Mouse (Mus musculus): ENCODE measurements at regions not wholly inside any gene's neighbourhood (a gene's known extent, or its start where the extent isn't known, plus 50 kb on each side); places are given as distances from the start of the nearest gene placed in this dataset.

- H3K27me3 ChIP-seq, result no peaks in the 10 kb centered on the region
- peak overlapping the region; percentile 80 for H3K27ac ChIP-seq
- 9% methylated on average over 7 of the region's 7 CpGs for WGBS
- no peak overlapping the region for H3K9ac ChIP-seq (replicated peaks)
- no peak for ATAC-seq (ENCODE audit: insufficient number of reproducible peaks, insufficient read depth, low FRiP score, low TSS enrichment, low read depth)
- H3K4me3 ChIP-seq (replicated peaks), result no peak overlapping the region
- H3K4me1 ChIP-seq (replicated peaks), result peaks cover 21% of the 10 kb centered on the region
- H3K4me2 ChIP-seq, result peak overlapping the region; percentile 43
- no peaks in the 10 kb centered on the region for H3K9me3 ChIP-seq
- H3K36me3 ChIP-seq, result no peaks in the 10 kb centered on the region
Measured at GRCm38 (mm10) chr6:120592705-120593104, 61.6 kb upstream of the Hdhd5 start.

GRCm38 (mm10) chr6:120592031-120592681 is 61.0 kb upstream of the Hdhd5 start:
- no peaks in the 10 kb centered on the region for H3K9me3 ChIP-seq
- H3K4me2 ChIP-seq, result peak overlapping the region; percentile 43
- no peaks in the 10 kb centered on the region for H3K36me3 ChIP-seq
- no peak overlapping the region; the same call in 1 of the 2 replicates for H3K9ac ChIP-seq (replicated peaks)
- H3K27ac ChIP-seq, result peak overlapping the region; percentile 80
- H3K4me1 ChIP-seq (replicated peaks), result peaks cover 21% of the 10 kb centered on the region
- no peak overlapping the region for H3K4me3 ChIP-seq (replicated peaks)
- no peaks in the 10 kb centered on the region for H3K27me3 ChIP-seq
- WGBS, result 2% methylated on average over 17 of the region's 17 CpGs
- peak; percentile 76; the same call in 1 of the 2 replicates for ATAC-seq (ENCODE audit: insufficient number of reproducible peaks, insufficient read depth, low FRiP score, low TSS enrichment, low read depth)

- Histone ChIP-seq H3K4me1 (replicated peaks) (peaks cover 29% of the 10 kb centered on the region), H3K4me2 (no peak overlapping the region), H3K27me3 (no peaks in the 10 kb centered on the region), H3K4me3 (replicated peaks) (no peak overlapping the region), H3K27ac (no peak overlapping the region), H3K9me3 (no peaks in the 10 kb centered on the region), H3K9ac (replicated peaks) (no peak overlapping the region), H3K36me3 (no peaks in the 10 kb centered on the region)
- ATAC-seq (ENCODE audit: insufficient number of reproducible peaks, insufficient read depth, low FRiP score, low TSS enrichment, low read depth), result no peak
- 71% methylated on average over 2 of the region's 2 CpGs for WGBS
Measured at GRCm38 (mm10) chr6:120590191-120590590, 59.1 kb upstream of the Hdhd5 start.

- peaks cover 31% of the 10 kb centered on the region for H3K4me1 ChIP-seq (replicated peaks)
- no peaks in the 10 kb centered on the region for H3K9me3 ChIP-seq
- no peaks in the 10 kb centered on the region for H3K27me3 ChIP-seq
- H3K36me3 ChIP-seq, result no peaks in the 10 kb centered on the region
- WGBS, result 82% methylated on average over 11 of the region's 11 CpGs
- no peak overlapping the region for H3K4me3 ChIP-seq (replicated peaks)
- no peak overlapping the region for H3K4me2 ChIP-seq
- no peak overlapping the region for H3K27ac ChIP-seq
- no peak overlapping the region for H3K9ac ChIP-seq (replicated peaks)
- ATAC-seq (ENCODE audit: insufficient number of reproducible peaks, insufficient read depth, low FRiP score, low TSS enrichment, low read depth), result no peak
Measured at GRCm38 (mm10) chr6:120588701-120589659, 57.9 kb upstream of the Hdhd5 start.

GRCm38 (mm10) chr6:120585941-120586280 is 54.8 kb upstream of the Hdhd5 start:
- H3K36me3 ChIP-seq, result no peaks in the 10 kb centered on the region
- no peaks in the 10 kb centered on the region for H3K9me3 ChIP-seq
- peaks cover 20% of the 10 kb centered on the region for H3K4me1 ChIP-seq (replicated peaks)
- ATAC-seq (ENCODE audit: insufficient number of reproducible peaks, insufficient read depth, low FRiP score, low TSS enrichment, low read depth), result no peak
- peak overlapping the region; percentile 69; the same call in 1 of the 2 replicates for H3K27ac ChIP-seq
- 53% methylated on average over 2 of the region's 2 CpGs for WGBS
- no peak overlapping the region for H3K9ac ChIP-seq (replicated peaks)
- no peak overlapping the region for H3K4me3 ChIP-seq (replicated peaks)
- H3K4me2 ChIP-seq, result no peak overlapping the region
- no peaks in the 10 kb centered on the region for H3K27me3 ChIP-seq

- H3K9me3 ChIP-seq, result no peaks in the 10 kb centered on the region
- no peaks in the 10 kb centered on the region for H3K27me3 ChIP-seq
- 30% methylated on average over 9 of the region's 9 CpGs for WGBS
- H3K36me3 ChIP-seq, result no peaks in the 10 kb centered on the region
- H3K4me1 ChIP-seq (replicated peaks), result peaks cover 23% of the 10 kb centered on the region
- no peak overlapping the region for H3K4me3 ChIP-seq (replicated peaks)
- peak overlapping the region; percentile 69; the same call in 1 of the 2 replicates for H3K27ac ChIP-seq
- H3K4me2 ChIP-seq, result no peak overlapping the region
- ATAC-seq (ENCODE audit: insufficient number of reproducible peaks, insufficient read depth, low FRiP score, low TSS enrichment, low read depth), result no peak
- H3K9ac ChIP-seq (replicated peaks), result no peak overlapping the region
Measured at GRCm38 (mm10) chr6:120585118-120585940, 54.2 kb upstream of the Hdhd5 start.

GRCm38 (mm10) chr6:120581748-120582147 is 50.6 kb upstream of the Hdhd5 start:
- H3K27me3 ChIP-seq, result no peaks in the 10 kb centered on the region
- peaks cover 39% of the 10 kb centered on the region for H3K4me1 ChIP-seq (replicated peaks)
- H3K27ac ChIP-seq, result peak overlapping the region; percentile 86
- no peak overlapping the region for H3K4me3 ChIP-seq (replicated peaks)
- H3K36me3 ChIP-seq, result no peaks in the 10 kb centered on the region
- no peaks in the 10 kb centered on the region for H3K9me3 ChIP-seq
- no peak overlapping the region for H3K4me2 ChIP-seq
- H3K9ac ChIP-seq (replicated peaks), result no peak overlapping the region
- ATAC-seq (ENCODE audit: insufficient number of reproducible peaks, insufficient read depth, low FRiP score, low TSS enrichment, low read depth), result no peak
- 82% methylated on average over 2 of the region's 2 CpGs for WGBS

Data from limb, embryonic 12.5 days (tissue).